In the genomic region with DNA sequence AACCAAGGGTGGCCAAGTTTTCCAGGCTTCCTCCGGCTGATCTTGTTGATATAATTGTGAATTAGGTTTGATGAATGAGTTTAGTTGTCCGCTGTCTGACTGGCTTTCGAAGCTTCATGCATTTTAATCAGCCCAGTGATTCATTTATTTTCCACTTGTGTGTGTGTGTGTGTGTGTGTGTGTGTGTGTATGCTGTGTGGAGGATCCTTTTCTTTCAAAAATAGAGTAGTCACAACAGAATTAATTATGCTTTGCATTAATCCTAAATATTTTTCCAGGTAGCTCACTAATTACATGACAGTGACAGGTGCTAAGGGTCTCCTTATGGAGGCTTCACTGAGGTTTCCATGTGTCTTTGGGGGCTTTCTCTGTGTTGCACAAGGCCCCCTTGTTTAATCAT, we compare ENCODE assay signal across 24 mouse cellular contexts. TPM values are rescaled to one million over a fixed set of nuclear protein-coding genes. Genes with fewer than 3 reads are reported as not detected.
DNase-seq lines count a peak whose midpoint lies in the region; ATAC-seq lines count a peak whose summit lies in the region.
"Had no signal": no experiment of that assay in that cellular context is flagged by ENCODE, and none has a peak within 500 bp of the region (broad histone marks: within the 10 kb centered on the region; RNA-seq: fewer than 3 reads in every experiment).

No protein-coding gene starts in this region.

- no peaks in the 10 kb centered on the region for H3K36me3 ChIP-seq in forebrain, embryonic 14.5 days (ENCODE audit: control insufficient read depth, insufficient read depth, low read length)
- H3K36me3 ChIP-seq in forebrain, embryonic 13.5 days (ENCODE audit: poor library complexity, severe bottlenecking) = no peaks in the 10 kb centered on the region
- H3K36me3 ChIP-seq in midbrain, embryonic 11.5 days (ENCODE audit: control insufficient read depth, insufficient read depth, low read length) = no peaks in the 10 kb centered on the region
- no peaks in the 10 kb centered on the region for H3K36me3 ChIP-seq in liver, embryonic 12.5 days
- H3K36me3 ChIP-seq: embryonic facial prominence, embryonic 12.5 days; heart, embryonic 12.5 days; limb, embryonic 15.5 days; liver, embryonic 15.5 days had no signal

- H3K4me2 ChIP-seq in forebrain, embryonic 14.5 days (ENCODE audit: low read length) = no peak overlapping the region
- H3K4me2 ChIP-seq in forebrain, embryonic 13.5 days = no peak overlapping the region
- H3K4me2 ChIP-seq in midbrain, embryonic 11.5 days = peak overlapping the region; percentile 27
- H3K4me2 ChIP-seq in liver, embryonic 12.5 days = no peak overlapping the region
- H3K4me2 ChIP-seq: embryonic facial prominence, embryonic 12.5 days; heart, embryonic 12.5 days; limb, embryonic 15.5 days; liver, embryonic 15.5 days had no signal

- H3K4me1 ChIP-seq in forebrain, embryonic 14.5 days (ENCODE audit: control insufficient read depth, insufficient read depth, low read length) = no peaks in the 10 kb centered on the region
- H3K4me1 ChIP-seq in forebrain, embryonic 13.5 days = peaks cover 29% of the 10 kb centered on the region
- H3K4me1 ChIP-seq in midbrain, embryonic 11.5 days (ENCODE audit: control insufficient read depth, insufficient read depth, low read length) = peaks cover 49% of the 10 kb centered on the region
- no peaks in the 10 kb centered on the region for H3K4me1 ChIP-seq in liver, embryonic 12.5 days

- H3K4me3 ChIP-seq in forebrain, embryonic 14.5 days (ENCODE audit: low read depth, low read length) = no peak overlapping the region
- no peak overlapping the region for H3K4me3 ChIP-seq in forebrain, embryonic 13.5 days
- H3K4me3 ChIP-seq in midbrain, embryonic 11.5 days (ENCODE audit: low read depth, low read length) = no peak overlapping the region
- H3K4me3 ChIP-seq in liver, embryonic 12.5 days = no peak overlapping the region
- H3K4me3 ChIP-seq: embryonic facial prominence, embryonic 12.5 days; heart, embryonic 12.5 days; limb, embryonic 15.5 days; liver, embryonic 15.5 days had no signal

- ATAC-seq in forebrain, embryonic 14.5 days = no peak
- ATAC-seq in forebrain, embryonic 13.5 days = no peak
- no peak for ATAC-seq in midbrain, embryonic 11.5 days (ENCODE audit: low FRiP score)
- no peak for ATAC-seq in liver, embryonic 12.5 days
- ATAC-seq in frontal cortex, adult (ENCODE audit: low TSS enrichment) = no peak

- 2% methylated on average over 3 of the region's 3 CpGs for WGBS in forebrain, embryonic 14.5 days
- 6% methylated on average over 3 of the region's 3 CpGs for WGBS in forebrain, embryonic 13.5 days
- 7% methylated on average over 3 of the region's 3 CpGs for WGBS in midbrain, embryonic 11.5 days
- WGBS in liver, embryonic 12.5 days (ENCODE audit: insufficient replicate concordance) = 29% methylated on average over 3 of the region's 3 CpGs

- H3K9ac ChIP-seq in forebrain, embryonic 14.5 days (ENCODE audit: low read length) = no peak overlapping the region
- H3K9ac ChIP-seq in forebrain, embryonic 13.5 days = no peak overlapping the region
- H3K9ac ChIP-seq in midbrain, embryonic 11.5 days (ENCODE audit: low read length) = no peak overlapping the region
- H3K9ac ChIP-seq in liver, embryonic 12.5 days = no peak overlapping the region
- H3K9ac ChIP-seq: embryonic facial prominence, embryonic 12.5 days; heart, embryonic 12.5 days; limb, embryonic 15.5 days; liver, embryonic 15.5 days had no signal

- no peak overlapping the region for H3K27ac ChIP-seq in forebrain, embryonic 14.5 days (ENCODE audit: low read depth, low read length)
- H3K27ac ChIP-seq in forebrain, embryonic 13.5 days = no peak overlapping the region
- no peak overlapping the region for H3K27ac ChIP-seq in midbrain, embryonic 11.5 days (ENCODE audit: low read depth, low read length)
- no peak overlapping the region for H3K27ac ChIP-seq in liver, embryonic 12.5 days
- H3K27ac ChIP-seq: embryonic facial prominence, embryonic 12.5 days; limb, embryonic 15.5 days; liver, embryonic 15.5 days had no signal

- peaks cover 96% of the 10 kb centered on the region for H3K27me3 ChIP-seq in forebrain, embryonic 14.5 days (replicated peaks; ENCODE audit: control insufficient read depth, insufficient read depth, low read length)
- H3K27me3 ChIP-seq in forebrain, embryonic 13.5 days = peaks cover 99% of the 10 kb centered on the region
- peaks cover 12% of the 10 kb centered on the region for H3K27me3 ChIP-seq in midbrain, embryonic 11.5 days (ENCODE audit: control insufficient read depth, insufficient read depth, low read length)
- H3K27me3 ChIP-seq in liver, embryonic 12.5 days (replicated peaks) = peaks cover 77% of the 10 kb centered on the region

- H3K9me3 ChIP-seq in forebrain, embryonic 14.5 days (replicated peaks; ENCODE audit: control insufficient read depth, low read length) = no peaks in the 10 kb centered on the region
- H3K9me3 ChIP-seq in forebrain, embryonic 13.5 days (replicated peaks) = no peaks in the 10 kb centered on the region
- no peaks in the 10 kb centered on the region for H3K9me3 ChIP-seq in midbrain, embryonic 11.5 days (ENCODE audit: control insufficient read depth, low read length)
- H3K9me3 ChIP-seq in liver, embryonic 12.5 days (replicated peaks) = no peaks in the 10 kb centered on the region
- H3K9me3 ChIP-seq: embryonic facial prominence, embryonic 12.5 days; heart, embryonic 12.5 days; limb, embryonic 15.5 days; liver, embryonic 15.5 days had no signal

- DNase-seq in forebrain, embryonic 14.5 days (ENCODE audit: low spot score) = peak; percentile 17
- peak; percentile 21 for DNase-seq in embryo, embryonic 11 days
- peak; percentile 85 for DNase-seq in midbrain, embryonic 11.5 days (ENCODE audit: low spot score, missing footprints)
- peak; percentile 15 for DNase-seq in neural tube, embryonic 10.5 days (ENCODE audit: extremely low spot score, low spot score)
- no peak for DNase-seq in kidney, adult 8-10 months
- DNase-seq: adrenal gland, postnatal 14 days; cerebellum, adult 9-10 months; gastrocnemius, postnatal 10 days; heart, adult 11 months; heart, postnatal 10 days; kidney, adult 11 months; left cerebral cortex, postnatal 4 days; lung, postnatal 4 days; thymus, adult 18-20 months had no signal

RNA-seq across cellular contexts. Expression of gene Foxb1, which starts 4.3 kb away (rescaled TPM):
- 2.2 and 2.5 TPM in 2 replicates for polyA plus RNA-seq in forebrain, embryonic 14.5 days (2014; fragmentation: Nextera tagmentation; extraction: Ambion mirVana)
- polyA plus RNA-seq in forebrain, embryonic 13.5 days (2015; fragmentation: Nextera tagmentation; extraction: Ambion mirVana) = 1.6 and 3.2 TPM in 2 replicates
- polyA plus RNA-seq in midbrain, embryonic 11.5 days (2014; fragmentation: Nextera tagmentation; extraction: Ambion mirVana) = 6.1 and 6.5 TPM in 2 replicates
- not detected in 2 replicates for polyA plus RNA-seq in liver, embryonic 12.5 days (2016; fragmentation: Nextera tagmentation; extraction: Ambion mirVana)
- polyA plus RNA-seq: heart, embryonic 12.5 days; large intestine, adult 2 months; limb, embryonic 15.5 days; liver, embryonic 15.5 days; lung, embryonic 16.5 days; stomach, embryonic 16.5 days had no signal

Comparison
In these comparisons a context has a peak if more than half of its experiments do, and no peak if none do; other contexts are left out.
1. DNase-seq: peak in forebrain, embryonic 14.5 days (single experiment), embryo, embryonic 11 days (single experiment), midbrain, embryonic 11.5 days (single experiment) and neural tube, embryonic 10.5 days (single experiment); none in kidney, adult 8-10 months (0 of 2).